Mouse (Mus musculus): ENCODE measurements around the gene Gm20696.

Gene Gm20696

DNA sequence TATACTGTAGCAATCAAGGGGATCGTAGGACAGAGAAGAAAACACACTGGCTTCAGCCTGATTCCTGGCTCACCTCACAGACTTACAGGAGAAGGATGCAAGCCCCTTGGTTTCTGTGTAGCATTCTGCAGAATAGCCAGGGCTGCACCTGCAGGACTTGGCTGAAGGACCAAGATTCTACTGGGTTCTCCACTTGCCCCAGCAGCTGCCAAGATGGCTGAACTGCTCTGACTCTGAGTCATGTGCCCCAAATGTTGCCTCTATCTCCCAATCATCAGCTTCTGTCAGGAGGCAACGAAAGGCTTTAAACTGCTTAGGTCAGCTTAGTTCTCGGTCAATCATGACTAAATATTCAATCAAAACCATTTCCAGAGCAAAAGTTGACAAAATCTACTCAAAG, 42.1 kb downstream of the Gm20696 start:
- DNase-seq: no peak

DNA sequence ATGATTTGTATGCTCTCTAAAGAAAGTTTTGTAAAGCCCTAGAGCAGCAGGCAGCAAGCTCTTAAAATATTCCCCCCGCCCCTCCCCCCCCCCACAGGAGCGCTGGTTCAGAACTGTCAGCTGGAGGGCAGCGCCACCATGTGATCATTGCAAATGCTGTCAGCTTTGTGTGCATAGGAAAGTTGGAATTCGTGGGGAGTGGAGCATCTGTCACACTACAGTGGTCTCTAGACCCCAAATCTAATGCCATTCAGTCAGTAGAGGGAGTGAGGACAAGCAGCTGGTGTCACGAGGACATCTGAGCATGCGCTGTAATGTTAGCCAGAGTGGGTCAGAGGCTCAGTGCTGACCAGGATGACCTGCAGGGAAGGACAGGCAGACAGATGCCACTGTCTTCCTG, 43.0 kb downstream of the Gm20696 start:
- DNase-seq: no peak

DNA sequence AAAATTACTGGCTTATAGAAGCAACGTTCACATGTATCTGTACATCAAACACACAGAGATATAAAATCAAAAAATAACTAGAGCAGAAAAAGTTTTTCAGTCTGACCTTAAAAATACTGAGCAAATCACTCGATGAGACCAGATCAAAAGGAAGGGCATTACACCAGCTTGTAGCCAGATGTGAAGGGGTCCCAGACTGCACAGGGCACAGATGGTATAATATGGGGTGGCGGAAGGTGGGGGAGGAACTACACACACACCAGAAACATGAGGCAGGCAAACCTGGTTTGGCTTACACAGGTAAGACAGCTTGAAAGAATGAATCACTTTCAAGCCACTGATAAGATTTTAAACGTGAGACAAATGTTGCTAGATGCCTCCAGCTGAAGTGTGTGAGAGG, 45.4 kb downstream of the Gm20696 start:
- DNase-seq: no peak

DNA sequence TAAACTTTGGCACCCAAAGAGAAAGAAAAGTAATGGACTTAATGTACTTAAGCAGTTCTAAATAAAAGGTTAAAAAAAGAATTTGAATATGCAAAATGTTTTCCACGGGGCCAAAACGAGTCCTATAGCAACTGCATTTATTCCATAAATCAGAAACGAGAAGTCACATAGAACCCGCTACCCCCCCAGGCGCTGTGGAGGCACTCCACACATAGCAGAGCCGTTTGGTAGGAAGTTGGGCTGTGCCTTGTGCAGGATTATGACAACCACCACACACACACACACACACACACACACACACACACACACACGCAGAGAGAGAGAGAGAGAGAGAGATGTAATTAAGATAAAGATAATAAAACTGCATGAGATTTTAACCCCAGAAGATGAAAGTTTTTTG, 46.1 kb downstream of the Gm20696 start:
- DNase-seq: no peak

DNA sequence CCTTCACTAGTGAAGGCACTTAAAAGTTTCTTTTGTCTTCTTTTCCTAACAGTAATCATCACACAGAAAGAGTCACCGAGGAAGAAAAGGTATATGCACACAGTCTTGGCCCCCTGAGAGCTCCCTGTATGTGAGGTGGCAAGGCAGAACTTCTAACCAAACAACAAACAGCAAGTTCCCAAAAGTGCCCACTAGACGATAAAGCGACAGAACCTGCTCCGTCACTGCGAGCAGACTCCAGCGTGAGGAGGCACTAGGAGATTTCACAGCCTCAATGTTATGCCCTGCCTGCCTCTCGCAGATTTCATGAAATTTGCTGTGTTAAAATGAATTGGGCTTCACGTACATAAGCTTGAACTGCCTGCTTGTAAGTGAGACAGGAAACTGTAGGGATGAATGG, 46.6 kb downstream of the Gm20696 start:
- no peak for DNase-seq

DNA sequence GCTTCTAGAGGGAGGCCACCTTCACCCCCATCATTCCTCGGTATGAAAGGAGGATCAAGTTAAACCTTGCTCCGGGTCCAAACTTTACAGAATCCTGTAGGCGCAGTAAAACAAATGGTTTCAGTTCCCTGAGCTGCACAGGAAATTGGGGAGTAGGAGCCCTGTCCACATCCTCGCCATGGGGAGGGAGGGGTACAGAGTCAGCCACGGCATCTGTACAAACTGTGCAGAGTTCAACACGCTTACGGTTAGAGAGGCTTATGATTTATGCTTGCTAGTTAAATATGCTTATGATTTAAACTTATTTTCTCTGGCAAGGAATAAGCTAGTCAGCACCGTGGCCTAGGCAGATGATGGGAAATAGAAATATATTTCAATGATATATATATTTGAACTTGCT, 47.1 kb downstream of the Gm20696 start:
- DNase-seq: no peak

DNA sequence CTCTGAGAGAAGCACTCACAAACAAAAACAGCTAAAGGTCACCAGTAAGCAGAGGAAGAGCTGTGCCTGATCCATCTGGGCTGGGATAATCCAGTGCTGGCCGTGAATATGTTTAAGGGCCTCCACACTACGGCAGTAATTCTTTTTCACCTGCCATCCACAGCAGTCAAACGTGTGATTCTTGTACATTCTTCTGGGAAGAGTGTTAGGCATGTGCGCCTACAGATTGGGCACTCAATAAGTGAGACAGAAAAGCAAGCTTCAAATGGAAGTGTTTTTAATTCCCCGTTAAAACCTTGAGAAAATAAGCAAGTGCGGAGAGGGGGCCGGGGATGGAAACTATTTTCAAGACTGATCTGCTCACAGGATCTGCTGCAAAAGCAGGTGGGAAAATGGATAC, 48.7 kb downstream of the Gm20696 start:
- DNase-seq: no peak

DNA sequence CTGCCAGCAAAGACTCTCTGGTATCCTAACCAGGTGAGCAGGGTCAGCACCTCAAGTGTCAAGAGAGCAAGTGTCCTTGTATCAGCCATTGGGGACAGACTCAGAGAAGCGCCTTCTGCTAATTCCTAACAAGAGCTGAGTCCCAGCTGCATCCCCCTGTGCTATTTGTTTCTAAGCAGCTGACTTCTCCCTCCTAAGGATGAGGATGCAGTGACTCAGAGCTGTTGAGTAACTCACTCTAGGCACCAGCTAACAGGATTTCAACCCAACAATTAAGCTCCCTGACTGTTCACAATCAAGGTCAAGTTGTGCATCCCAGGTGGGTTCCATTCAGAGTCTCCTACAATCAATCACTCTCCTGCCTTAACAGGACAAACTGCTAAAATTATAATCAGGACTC, 49.2 kb downstream of the Gm20696 start:
- DNase-seq: no peak

DNA sequence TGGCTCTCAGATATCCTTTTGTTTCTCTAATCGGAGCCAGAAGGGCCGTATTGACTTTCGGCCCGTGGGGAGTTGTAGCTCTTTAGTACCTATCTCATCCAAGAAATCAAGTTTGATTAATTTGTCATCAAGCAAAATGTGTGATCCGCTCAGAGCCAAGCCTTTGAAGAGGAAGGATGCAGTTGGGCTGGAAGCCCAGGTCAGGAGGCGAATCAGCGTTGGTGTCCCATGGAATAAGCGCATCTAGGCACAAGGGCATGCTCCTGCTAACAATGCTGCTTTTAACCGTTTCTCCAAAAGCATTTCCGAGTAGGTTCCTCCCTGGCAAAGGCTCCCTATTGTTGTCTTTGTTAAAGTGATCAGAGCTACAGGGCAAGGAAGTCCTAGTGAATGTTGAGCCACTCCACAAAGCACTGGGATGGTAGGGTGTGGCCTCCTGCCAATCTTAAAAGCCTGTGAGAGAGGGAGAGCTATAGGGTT, 51.3 kb downstream of the Gm20696 start:
- DNase-seq: no peak

DNA sequence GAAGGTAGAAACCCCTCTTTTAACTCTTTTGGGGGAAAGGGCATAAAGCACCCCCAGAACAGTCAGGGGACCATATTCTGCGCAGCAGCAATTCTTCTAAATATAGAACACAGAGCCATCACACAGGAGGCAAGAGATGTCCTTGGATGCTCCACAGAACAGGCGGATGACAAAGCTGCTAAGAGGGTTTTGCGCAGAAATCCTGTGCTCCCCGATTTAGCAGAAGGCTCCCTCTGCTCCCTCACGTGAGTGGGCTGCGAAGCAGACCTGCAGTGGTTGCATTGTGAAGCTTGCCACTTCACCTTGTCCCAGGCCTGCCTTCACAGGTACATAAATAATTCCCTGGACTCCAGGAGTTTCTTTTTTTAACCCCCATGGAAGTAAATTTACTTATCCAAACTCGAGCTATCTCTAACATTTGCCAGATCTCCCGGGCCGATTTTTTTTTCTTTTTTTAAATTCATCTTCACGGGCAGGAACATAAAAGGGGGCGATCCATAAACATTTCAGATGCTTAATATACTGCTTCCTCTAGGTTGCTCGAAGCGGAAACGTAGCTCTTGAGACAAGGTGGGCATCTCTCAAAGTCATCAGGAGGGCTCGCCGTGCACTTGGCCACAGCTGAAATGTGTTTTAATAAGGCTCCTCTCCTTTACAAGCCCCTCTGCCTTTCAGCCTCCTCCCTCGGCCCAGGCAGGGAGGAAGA, 51.9 kb downstream of the Gm20696 start:
- DNase-seq: no peak

DNA sequence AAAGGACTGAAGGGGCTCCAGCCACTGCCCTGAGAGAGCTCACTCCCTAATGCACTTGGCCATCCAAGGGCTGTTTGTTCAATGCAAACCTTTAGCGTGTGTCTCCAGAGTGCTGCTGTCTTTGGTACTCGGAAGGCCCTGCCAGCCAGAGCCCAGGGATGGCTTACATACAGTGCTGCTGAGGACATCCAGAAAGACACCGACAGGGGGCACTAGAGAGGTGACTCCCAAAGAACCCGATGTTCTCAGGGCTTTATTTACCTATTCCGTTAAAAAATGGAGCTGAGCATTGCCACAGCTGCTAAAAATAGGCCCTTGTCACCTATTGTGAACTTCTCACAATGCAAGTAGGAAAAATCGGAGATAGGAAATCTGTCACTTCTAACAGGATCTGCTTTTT, 54.7 kb downstream of the Gm20696 start:
- peak in 1 of 2 experiments; percentile 17 for DNase-seq

DNA sequence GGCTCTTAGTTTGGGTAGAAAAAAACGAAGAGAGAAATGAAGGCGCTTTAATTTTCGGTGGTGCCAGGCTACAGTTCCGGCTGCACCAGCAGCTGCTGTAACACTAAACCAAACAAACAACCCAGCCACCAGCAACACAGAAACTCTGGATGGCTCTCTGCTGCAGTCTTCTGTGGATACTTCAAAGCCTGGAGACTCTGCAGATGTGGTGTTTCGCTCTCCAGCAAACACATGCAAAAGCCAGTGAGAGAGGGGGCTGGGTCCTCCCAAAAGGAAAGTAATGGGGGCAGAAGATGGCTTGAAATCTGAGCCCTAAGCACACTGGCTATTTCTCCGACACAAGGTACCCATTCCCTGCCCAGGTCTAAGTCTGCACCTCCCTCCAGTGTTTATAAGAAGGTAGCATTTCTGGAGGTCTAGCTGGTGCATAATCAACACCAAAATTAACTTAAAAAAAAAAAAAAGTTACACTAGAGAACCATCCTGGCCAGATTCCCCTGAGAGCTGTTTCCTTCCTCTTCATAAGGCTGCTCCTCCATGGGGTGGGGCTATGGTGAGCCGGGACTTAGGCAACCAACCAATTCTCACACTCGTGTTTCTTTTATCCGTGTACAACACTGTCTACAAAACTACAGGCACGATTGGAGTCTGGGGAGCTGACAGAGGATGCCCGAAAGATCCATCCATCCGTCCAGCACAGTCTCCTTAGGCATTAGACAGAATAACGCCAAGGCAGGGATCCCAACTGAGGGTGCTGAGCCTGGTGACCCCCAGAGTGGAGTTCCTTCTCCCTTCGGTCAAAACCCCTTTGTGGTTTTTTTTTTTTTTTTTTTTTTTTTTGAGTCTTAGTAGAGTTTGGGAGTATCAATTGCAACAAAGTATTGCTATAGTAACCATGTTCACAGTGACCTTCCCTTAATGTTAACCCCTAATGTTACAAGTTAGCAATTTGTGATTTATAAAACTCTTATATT, 55.9 kb downstream of the Gm20696 start:
- no peak for DNase-seq

DNA sequence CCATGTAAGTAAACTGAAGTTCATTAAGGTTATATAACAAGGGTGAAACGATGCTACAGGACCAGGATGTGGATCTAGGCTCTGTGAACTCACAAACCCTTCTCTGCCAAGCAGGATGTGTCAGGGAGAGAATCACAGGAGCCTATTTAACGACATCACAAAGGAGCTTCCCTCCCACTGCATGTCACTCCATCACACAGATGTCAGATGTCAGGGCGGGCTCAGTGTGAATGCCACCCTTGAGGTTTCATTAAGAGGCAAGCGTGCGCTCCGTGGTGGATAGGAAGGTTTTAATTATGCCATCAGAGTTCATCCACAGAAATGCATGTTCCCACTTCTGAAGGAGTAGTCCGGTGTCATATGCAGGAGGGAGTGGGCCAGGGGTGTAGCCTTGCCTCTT, 60.5 kb downstream of the Gm20696 start:
- DNase-seq: no peak

DNA sequence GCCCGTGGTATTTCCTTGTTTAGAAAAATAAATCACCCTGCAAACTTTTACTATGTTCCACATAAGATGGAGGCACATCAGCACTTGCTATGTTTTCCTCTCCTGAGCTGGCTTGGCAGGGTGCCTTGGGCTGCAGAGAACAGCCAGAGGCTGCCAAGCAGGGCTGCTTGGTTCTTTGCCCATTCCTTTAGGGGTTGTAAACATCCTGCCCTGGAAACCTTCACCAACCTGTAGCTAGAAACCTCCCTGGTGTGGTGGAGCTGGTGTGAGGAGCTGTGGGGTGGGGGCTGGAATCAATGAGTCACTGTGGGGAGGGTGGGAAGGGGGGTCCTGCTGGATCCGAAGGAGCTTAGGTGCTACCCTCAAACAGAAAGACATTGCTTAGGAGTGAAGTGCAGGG, 61.8 kb downstream of the Gm20696 start:
- no peak for DNase-seq

DNA sequence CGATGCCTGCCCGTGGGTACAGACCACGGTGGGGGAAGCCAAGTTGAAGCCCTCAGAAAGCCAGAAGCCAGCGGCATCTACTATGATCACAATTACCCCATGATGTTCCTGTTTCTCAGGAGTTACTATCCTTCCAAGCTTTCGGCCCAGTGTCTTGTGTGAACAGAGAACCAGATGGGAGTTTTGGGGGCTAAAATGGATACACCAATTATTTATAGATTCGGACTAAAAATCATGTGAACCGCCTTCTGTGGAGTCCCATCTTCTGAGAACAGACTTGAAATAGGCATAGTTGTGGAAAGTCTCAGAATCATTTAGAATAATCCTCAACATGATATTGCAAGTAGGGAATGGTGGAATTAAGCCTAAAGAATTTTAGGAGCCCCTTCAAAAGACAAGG, 64.2 kb downstream of the Gm20696 start:
- no peak for DNase-seq

DNA sequence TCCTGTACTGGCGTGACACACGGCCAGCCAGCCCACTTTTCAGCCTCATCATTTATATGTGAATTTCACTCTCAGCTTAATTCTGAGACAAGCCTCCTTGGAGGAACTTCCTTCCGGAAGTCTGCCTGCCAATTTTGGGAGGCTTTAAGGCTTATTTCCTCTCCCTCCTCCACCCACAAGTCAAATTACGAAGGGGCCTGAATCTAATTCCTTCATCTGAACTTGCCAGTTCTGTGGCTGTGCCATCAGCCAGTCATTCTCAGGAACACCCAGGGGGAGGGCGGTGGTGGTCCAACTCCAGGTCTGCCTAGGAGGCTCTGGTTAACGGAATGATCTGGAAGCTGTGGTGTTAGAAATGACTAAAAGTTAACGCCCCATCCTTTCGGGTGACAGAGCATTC, 65.7 kb downstream of the Gm20696 start:
- DNase-seq: no peak

DNA sequence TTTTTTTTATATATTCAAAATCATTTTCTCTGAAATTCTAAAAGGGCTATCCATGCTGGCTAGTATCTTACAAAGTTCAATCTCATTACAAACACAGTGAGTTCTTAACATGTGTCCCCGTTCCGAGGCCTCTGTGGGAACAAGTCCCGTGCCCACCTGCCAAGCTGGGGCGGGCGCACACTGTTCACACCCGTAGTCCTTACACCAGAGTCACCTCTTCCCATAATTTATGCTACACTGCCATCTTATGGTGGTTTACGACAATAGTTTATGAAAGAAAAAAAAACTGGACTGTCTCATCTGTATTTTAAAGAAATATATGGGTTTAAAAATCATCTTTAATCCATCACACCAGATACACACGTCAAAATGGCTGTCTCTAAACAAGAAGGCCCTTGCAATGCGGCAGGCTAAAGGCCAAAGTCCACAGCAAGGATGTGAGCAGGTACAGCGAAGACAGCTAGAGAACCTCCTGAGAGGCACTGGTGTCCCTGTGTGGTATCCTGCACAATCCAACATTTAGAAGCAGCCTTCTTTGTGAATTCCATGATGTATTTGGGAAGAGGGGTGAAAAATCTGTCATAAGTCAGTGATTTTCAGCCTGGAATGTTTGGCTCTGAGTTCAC, 66.3 kb downstream of the Gm20696 start:
- peak; percentile 31 to 45 for DNase-seq

DNA sequence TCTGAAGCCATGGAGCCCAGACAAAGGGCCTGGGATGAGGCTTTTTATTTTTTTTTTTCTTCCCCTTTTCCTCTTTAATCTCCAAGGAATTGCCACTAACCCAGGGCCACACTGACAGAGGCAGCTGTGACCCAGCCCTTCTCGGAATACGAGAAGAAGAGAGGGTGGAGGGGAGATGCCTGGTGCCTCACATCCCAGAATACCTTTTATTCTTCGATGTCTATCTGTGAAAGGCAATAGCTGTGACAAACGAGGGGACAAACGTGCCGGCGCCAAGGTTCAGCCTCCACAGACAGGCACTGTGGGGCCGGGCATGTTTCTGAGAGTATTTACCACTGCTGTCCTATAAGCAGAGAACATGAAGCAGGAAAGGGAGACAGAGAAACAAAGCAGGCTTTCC, 66.9 kb downstream of the Gm20696 start:
- DNase-seq: no peak

DNA sequence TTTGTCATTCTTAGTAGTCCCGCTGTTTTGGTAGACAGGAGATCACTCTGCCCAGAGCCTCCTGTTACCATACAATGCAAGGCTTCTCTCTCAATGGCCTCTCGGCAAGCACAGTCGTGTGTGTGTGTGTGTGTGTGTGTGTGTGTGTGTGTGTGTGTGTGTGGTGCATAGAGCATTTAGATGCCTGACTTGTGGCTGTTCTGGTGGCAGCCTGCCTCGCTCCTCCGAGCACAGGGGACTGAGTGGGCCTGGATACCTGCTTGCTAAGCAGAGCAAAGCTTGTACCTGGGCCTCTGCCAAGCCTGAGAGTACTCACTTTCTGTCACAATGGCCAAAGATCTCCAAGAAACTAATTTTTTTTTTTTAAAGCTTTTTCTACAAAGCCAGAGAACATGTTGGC, 67.4 kb downstream of the Gm20696 start:
- no peak for DNase-seq

DNA sequence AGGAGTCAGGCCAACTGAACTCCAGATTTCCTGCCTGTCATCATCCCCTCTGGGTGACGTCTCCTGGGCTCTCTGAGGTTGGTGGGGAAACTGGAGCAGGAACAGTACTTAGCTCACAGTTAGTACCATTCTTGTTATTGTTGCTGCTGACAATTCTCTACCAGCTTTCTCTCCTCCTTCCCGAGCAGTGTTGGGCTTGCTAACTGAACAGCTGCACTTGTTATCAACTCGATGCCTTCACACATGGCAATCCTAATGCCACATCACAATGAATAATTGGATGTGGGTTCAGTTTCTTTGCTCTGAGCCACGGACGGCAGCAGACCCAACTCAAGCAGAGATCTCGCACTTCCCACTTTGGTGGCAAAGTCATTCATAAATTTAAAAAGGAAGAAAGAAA, 89.6 kb downstream of the Gm20696 start:
- no peak for DNase-seq

DNA sequence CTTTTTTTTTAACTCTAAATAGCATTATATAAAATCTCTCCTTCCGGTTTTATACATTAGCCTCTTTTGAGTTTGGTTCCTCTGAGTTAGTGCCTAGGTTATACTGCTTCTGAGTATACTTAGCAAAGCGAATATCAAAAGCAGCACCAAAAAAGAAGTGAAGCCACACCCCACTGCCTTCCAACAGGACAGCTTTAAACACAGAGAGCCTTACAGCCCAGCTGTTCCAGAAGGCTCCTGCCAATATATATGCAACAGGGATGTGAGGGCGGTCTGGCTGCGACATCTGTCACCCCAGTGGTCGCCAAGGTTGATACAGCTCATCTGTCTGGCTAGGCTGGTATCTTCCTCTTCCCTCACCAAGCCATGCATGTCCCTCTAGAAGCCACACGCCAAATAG, 91.0 kb downstream of the Gm20696 start:
- no peak for DNase-seq

DNA sequence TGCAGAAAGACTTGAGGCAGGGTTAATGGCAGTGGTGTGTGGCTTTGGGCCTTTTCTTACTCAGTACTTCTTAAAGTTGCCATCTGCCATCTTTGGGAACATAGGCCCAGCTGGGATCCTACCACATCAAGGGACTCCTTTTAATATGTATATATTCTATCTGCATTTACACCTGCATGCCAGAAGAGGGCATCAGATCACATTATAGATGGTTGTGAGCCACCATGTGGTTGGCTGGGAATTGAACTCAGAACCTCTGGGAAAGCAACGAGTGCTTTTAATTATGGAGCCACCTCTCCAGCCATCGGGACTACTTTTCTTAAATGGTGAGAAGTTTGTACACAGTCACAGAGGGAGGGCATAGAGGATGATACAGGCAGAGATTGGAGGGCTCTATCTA, 93.3 kb downstream of the Gm20696 start:
- DNase-seq: no peak

DNA sequence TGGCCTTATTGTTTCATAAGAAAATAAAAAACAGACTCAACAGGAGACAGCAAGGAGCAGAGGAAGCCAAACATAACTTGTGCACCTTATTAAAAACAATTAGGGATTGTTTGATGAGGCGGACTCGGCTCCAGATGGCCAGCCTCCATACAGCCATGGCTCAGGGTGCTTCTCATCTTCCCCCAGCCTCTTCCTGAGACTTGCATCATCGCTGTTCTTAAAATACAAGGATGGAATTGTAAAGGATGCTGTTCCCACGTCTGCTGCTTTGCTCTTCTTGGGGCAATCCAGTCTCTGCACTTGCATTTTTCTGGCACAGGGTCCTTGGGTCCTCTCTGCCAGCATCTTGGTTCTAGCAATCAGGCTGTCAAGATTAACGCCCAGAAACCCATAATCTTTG, 94.5 kb downstream of the Gm20696 start:
- no peak for DNase-seq

DNA sequence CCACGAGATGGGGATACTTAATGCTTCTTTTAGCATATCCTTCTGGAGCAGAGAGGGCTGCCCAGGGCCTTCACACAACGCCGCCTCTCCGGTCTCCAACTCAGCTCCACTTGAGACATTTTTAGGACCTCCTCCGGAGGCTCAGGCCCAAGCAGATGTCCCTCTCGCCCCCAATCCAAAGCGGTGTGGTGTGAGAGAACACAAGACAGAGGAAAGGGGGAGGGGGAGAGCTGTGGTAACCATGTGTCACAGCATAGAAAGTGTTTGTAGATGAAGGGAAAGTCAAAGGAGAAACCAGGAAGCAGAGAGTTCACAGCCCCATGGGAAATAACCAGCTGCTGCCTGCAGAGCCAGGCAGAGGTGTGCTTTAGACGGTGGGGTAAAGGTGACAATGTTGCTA, 99.7 kb downstream of the Gm20696 start:
- DNase-seq: no peak

All from cerebellum, postnatal 36 days (tissue).